Mouse (Mus musculus) CD8-positive naive resting alpha-beta T cell, adult 57 days (primary cell): ENCODE data around the gene Igf2bp1. TPM values are rescaled to one million over a fixed set of nuclear protein-coding genes. Genes with fewer than 3 reads are reported as not detected.

Experiments
- total RNA-seq: library from RNA; stranded (reverse); gene quantifications from one replicate; pipeline ENCODE4 v1.2.4, GENCODE M21; 2023

Gene Igf2bp1
- total RNA-seq = not detected

DNA sequence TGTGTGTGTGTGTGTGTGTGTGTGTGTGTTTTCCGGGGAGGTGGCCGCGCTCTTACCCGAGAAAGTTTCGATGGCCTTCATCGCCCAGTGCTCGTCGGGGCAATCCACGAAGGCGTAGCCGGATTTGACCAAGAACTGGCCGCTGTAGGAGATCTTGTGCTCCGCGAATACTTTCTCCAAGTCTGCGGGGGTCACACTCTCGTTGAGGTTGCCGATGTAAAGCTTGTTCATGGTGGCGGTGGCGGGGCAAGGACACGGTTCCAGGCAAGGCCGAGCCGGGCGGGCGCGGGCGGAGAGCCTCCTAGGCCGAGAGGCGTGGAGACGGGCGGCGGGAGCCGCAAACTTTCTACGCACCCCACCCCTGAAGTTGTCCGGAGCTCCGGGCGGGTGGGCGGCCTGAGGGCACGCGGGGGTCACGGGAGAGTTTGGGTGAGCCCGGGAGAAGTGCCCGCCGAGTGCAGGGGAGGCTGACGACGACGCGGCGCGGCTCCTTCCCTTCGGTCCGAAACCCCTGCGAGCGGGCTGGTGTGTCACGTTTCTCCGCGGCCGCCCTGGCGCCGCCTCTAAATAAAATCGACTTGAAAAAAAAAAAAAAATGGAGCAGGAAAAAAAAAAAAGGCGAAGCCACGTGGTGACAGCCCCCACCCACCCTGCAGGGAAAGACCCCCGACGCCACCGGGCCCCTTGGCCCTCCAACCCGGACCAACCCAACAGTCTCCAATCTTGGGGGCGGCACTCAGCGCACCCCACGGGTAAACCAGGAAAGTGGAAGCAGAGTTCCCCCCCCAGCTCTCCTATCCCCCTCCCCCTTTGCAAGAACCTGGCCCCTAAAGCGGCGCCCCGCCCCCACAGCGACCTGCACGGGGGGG, at the start of gene Igf2bp1:
TSS of gene Igf2bp1 (minus strand) at position 538 of the 869 bp plus-strand sequence.

DNA sequence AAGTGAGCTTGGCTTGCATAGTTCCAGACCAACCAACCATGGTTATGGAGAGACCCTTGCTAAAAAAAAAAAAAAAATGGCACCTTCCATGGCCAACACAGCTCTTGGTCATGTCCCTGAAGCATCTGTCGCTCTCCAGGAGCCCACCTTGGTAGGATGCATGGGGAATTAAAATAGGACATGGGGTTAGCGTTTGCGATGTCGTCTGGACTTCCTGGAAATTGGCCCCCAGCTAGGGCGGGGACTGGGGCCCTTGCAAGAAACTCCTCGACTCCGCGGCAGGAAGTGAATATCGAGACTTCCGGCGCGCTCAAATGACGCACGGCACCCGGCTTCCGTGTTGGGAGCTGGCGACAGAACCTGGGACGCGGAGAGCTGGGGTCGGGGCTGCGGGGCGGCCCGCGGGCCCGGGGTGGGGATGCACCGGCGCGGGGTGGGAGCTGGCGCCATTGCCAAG, 28.9 kb upstream of the Igf2bp1 start, which contains the start of gene Snf8:
TSS of gene Snf8 (plus strand) at position 290 of the 457 bp plus-strand sequence.

DNA sequence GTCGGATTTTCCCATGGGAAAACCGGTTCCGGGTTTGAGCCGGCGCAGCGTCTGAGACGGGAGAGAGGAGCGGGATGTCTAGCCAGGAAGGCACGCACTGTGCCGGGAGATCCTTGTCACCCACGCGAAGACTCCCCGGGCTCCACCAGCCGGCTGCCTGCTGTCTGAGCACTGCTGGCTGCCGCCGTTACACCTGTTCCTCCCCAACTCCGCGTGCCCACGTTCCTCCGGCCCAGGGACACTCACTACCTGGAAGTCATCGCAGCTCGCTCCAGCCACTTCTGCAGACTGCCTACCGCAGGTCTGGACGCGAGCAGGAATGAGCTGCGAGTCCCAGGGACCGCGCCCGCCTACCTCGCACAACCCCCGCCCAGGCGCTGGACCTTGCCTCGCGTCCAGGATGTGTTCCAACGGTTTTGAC, 91.2 kb downstream of the Igf2bp1 start, which contains the start of gene B4galnt2:
TSS of gene B4galnt2 (minus strand) at position 321 of the 421 bp plus-strand sequence.

Other genes starting within 250 kb of the Igf2bp1 start
- 2.0 TPM for gene Phospho1, start 181.4 kb downstream of the Igf2bp1 start, total RNA-seq
- 19.6 TPM for gene Gngt2, start 168.7 kb downstream of the Igf2bp1 start, total RNA-seq
- gene Abi3, start 163.5 kb downstream of the Igf2bp1 start, total RNA-seq = 38.1 TPM
- not detected for gene B4galnt2, start 91.0 kb downstream of the Igf2bp1 start, total RNA-seq
- not detected for gene Gip, start 18.6 kb upstream of the Igf2bp1 start, total RNA-seq
- 47.8 TPM for gene Snf8, start 28.9 kb upstream of the Igf2bp1 start, total RNA-seq
- 37.9 TPM for gene Ube2z, start 59.4 kb upstream of the Igf2bp1 start, total RNA-seq
- 107 TPM for gene Atp5g1, start 69.7 kb upstream of the Igf2bp1 start, total RNA-seq
- not detected for gene Calcoco2, start 106.0 kb upstream of the Igf2bp1 start, total RNA-seq
- gene Ttll6, start 127.8 kb upstream of the Igf2bp1 start, total RNA-seq = not detected
- gene Hoxb13, start 188.4 kb upstream of the Igf2bp1 start, total RNA-seq = not detected